Mouse (Mus musculus) liver, embryonic 11.5 days (tissue): ENCODE measurements around the gene Nmur1. TPM values are rescaled to one million over a fixed set of nuclear protein-coding genes. Genes with fewer than 3 reads are reported as not detected.
A peak's percentile ranks its signal among the peaks of the same experiment; 100 is the strongest.

Source experiments
- ATAC-seq: fragments of 200-750 bp; cut with Nextera tagmentation; replicated peaks from 2 replicates; pipeline ENCODE4 v1.8.0; 2017; ENCODE audit warnings: moderate number of reproducible peaks, mild to moderate bottlenecking, moderate TSS enrichment, moderate library complexity; ENCODE audit not compliant: low FRiP score
- DNase-seq: peaks from one replicate; pipeline ENCODE4 v3.0.0-alpha.2; 2017; ENCODE audit warnings: low spot score
- H3K27ac ChIP-seq: fragments of 300-500 bp; sonication (generic); 2 replicates; pipeline ENCODE4 v1.5.1; 2014; ENCODE audit warnings: mild to moderate bottlenecking, low read depth, low read length, control low read depth
- H3K27me3 ChIP-seq: fragments of 300-500 bp; sonication (generic); replicated peaks from 2 replicates; pipeline ENCODE4 v1.6.1; 2014; ENCODE audit warnings: low read length, mixed read lengths; ENCODE audit not compliant: control insufficient read depth, insufficient read depth
- H3K36me3 ChIP-seq: fragments of 300-500 bp; sonication (generic); 2 replicates; pipeline ENCODE4 v1.6.1; 2014; ENCODE audit warnings: mild to moderate bottlenecking, low read length, moderate library complexity, mixed read lengths; ENCODE audit not compliant: control insufficient read depth, insufficient read depth
- H3K4me1 ChIP-seq: fragments of 300-500 bp; sonication (generic); replicated peaks from 2 replicates; pipeline ENCODE4 v1.6.1; 2014; ENCODE audit warnings: low read length, mixed read lengths; ENCODE audit not compliant: control insufficient read depth, insufficient read depth
- H3K4me2 ChIP-seq: fragments of 300-500 bp; sonication (generic); 2 replicates; pipeline ENCODE4 v1.6.1; 2014; ENCODE audit warnings: mild to moderate bottlenecking, control low read depth, moderate library complexity
- H3K4me3 ChIP-seq: fragments of 300-500 bp; sonication (generic); 2 replicates; pipeline ENCODE4 v1.5.1; 2014; ENCODE audit warnings: low read depth, low read length, control low read depth
- H3K9ac ChIP-seq: fragments of 300-500 bp; sonication (generic); 2 replicates; pipeline ENCODE4 v1.6.1; 2014; ENCODE audit warnings: low read depth, low read length, control low read depth
- H3K9me3 ChIP-seq: fragments of 300-500 bp; sonication (generic); 2 replicates; pipeline ENCODE4 v1.6.1; 2016; ENCODE audit warnings: low read length, inconsistent platforms, mixed read lengths; ENCODE audit not compliant: control insufficient read depth
- WGBS: fragments of 180-500 bp; shearing (Covaris S2); extraction: QIAGEN DNeasy Blood & Tissue Kit; methylation state at CpG from one replicate; pipeline ENCODE4 v1.1.7; 2014; 5-methylcytosine and 5-hydroxymethylcytosine counted together
- polyA plus RNA-seq: library from polyadenylated mRNA; unstranded; fragments of >200 nt; fragmentation: Nextera tagmentation; extraction: Ambion mirVana; gene quantifications from 2 replicates; pipeline ENCODE4 v1.2.1, GENCODE M21; 2014

The Nmur1 gene
- polyA plus RNA-seq, 1 experiment from 2014 or later, result not detected

GRCm38 (mm10) chr1:86424336-86424735, 1.7 kb downstream of the Nmur1 start:
- Histone ChIP-seq H3K9me3 (no peaks in the 10 kb centered on the region), H3K4me3 (no peak overlapping the region), H3K27me3 (no peaks in the 10 kb centered on the region), H3K36me3 (no peaks in the 10 kb centered on the region), H3K4me2 (no peak overlapping the region), H3K27ac (no peak overlapping the region), H3K4me1 (no peaks in the 10 kb centered on the region), H3K9ac (no peak overlapping the region)
- 79% methylated on average over 1 of the region's 1 CpGs for WGBS
- ATAC-seq (no peak), DNase-seq (no peak)

GRCm38 (mm10) chr1:86423879-86424278, 2.1 kb downstream of the Nmur1 start:
- WGBS, result 73% methylated on average over 5 of the region's 5 CpGs
- Histone ChIP-seq H3K27me3 (no peaks in the 10 kb centered on the region), H3K4me1 (no peaks in the 10 kb centered on the region), H3K9me3 (no peaks in the 10 kb centered on the region), H3K4me3 (no peak overlapping the region), H3K36me3 (no peaks in the 10 kb centered on the region), H3K4me2 (no peak overlapping the region), H3K9ac (no peak overlapping the region), H3K27ac (no peak overlapping the region)
- no peak for ATAC-seq
- no peak for DNase-seq

- Histone ChIP-seq H3K36me3 (no peaks in the 10 kb centered on the region), H3K27ac (no peak overlapping the region), H3K4me3 (no peak overlapping the region), H3K9me3 (no peaks in the 10 kb centered on the region), H3K4me1 (no peaks in the 10 kb centered on the region), H3K9ac (no peak overlapping the region), H3K4me2 (no peak overlapping the region), H3K27me3 (no peaks in the 10 kb centered on the region)
- no peak for ATAC-seq
- no peak for DNase-seq
- 63% methylated on average over 10 of the region's 10 CpGs for WGBS
Measured at GRCm38 (mm10) chr1:86421007-86421406, 5.0 kb downstream of the Nmur1 start.

DNA sequence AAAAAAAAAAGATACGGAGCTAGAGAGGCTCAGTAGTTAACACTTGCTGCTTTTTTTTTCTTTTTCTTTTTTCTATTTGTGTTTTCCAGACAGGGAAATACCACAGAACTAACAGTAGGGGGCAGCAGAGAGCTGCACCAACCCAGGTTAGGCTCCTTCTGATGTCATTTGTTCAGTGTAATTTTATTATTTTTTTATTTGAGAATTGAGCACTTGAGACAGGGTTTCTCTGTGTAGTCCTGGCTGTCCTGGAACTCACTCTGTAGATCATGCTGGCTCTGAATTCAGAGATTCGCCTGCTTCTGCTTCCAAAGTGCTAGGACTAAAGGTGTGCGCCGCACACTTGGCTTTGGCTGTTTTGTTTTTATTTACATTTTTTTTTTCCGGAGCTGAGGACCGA, 9.7 kb downstream of the Nmur1 start:
- ATAC-seq, result no peak
- Histone ChIP-seq H3K36me3 (no peaks in the 10 kb centered on the region), H3K9me3 (no peaks in the 10 kb centered on the region), H3K9ac (no peak overlapping the region), H3K4me2 (no peak overlapping the region), H3K27me3 (no peaks in the 10 kb centered on the region), H3K4me3 (no peak overlapping the region), H3K27ac (no peak overlapping the region), H3K4me1 (peaks cover 3% of the 10 kb centered on the region; the same call in 1 of the 2 replicates)
- WGBS, result 49% methylated on average over 6 of the region's 6 CpGs
- DNase-seq, result no peak

GRCm38 (mm10) chr1:86415612-86416184, 10.3 kb downstream of the Nmur1 start:
- DNase-seq, result no peak
- Histone ChIP-seq H3K4me1 (peaks cover 3% of the 10 kb centered on the region; the same call in 1 of the 2 replicates), H3K4me3 (no peak overlapping the region), H3K27me3 (no peaks in the 10 kb centered on the region), H3K9me3 (no peaks in the 10 kb centered on the region), H3K4me2 (no peak overlapping the region), H3K9ac (no peak overlapping the region), H3K27ac (no peak overlapping the region), H3K36me3 (no peaks in the 10 kb centered on the region)
- WGBS, result 52% methylated on average over 7 of the region's 7 CpGs
- ATAC-seq, result peak; percentile 41; the same call in 1 of the 2 replicates

- DNase-seq (no peak), ATAC-seq (no peak)
- Histone ChIP-seq H3K4me2 (no peak overlapping the region), H3K27ac (no peak overlapping the region), H3K4me3 (no peak overlapping the region), H3K36me3 (no peaks in the 10 kb centered on the region), H3K9ac (no peak overlapping the region), H3K4me1 (peaks cover 3% of the 10 kb centered on the region; the same call in 1 of the 2 replicates), H3K27me3 (no peaks in the 10 kb centered on the region), H3K9me3 (no peaks in the 10 kb centered on the region)
- WGBS, result 36% methylated on average over 2 of the region's 2 CpGs
Measured at GRCm38 (mm10) chr1:86415144-86415543, 10.9 kb downstream of the Nmur1 start.

DNA sequence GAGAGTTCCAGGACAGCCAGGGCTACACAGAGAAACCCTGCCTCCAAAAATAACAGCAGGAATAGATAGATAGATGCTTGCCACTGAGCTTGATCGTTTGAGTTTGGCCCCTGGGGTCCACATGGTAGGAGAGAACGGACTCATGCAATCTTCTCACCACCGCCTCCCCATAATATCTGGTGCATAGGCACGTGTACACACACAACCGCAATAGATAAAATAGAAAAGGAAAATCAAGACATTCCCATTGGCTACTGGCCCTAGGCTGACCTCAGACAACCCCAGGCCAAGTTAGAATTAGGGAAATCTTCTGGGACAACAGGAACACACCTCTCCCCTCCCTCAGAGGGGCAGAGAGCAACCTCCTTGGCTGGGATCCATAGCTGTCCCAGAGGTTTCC, 11.3 kb downstream of the Nmur1 start:
- Histone ChIP-seq H3K9me3 (no peaks in the 10 kb centered on the region), H3K4me2 (no peak overlapping the region), H3K27ac (no peak overlapping the region), H3K4me3 (no peak overlapping the region), H3K36me3 (no peaks in the 10 kb centered on the region), H3K27me3 (no peaks in the 10 kb centered on the region), H3K9ac (no peak overlapping the region), H3K4me1 (peaks cover 3% of the 10 kb centered on the region; the same call in 1 of the 2 replicates)
- 70% methylated on average over 5 of the region's 5 CpGs for WGBS
- DNase-seq (no peak), ATAC-seq (no peak)

DNA sequence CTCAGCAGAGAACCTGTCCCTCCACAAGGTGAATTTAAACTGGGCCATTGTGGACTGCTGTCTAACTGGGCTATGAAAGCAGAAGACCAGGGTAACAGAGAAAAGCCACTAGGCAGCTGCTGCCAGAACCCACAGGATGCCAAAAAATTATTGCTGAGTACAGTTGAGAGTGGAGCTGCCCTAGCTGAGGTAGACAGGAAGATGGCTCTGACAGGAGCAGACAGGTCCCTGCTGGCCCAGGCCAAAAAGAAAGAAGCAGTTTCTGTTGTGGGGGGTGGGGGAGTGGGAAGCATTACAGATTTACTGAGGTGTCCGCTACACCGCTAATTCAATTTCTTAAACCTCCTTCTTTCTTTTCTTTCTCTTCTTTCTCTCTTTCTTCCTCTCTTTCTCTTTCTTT, 16.6 kb downstream of the Nmur1 start:
- Histone ChIP-seq H3K4me1 (no peaks in the 10 kb centered on the region; the same call in 1 of the 2 replicates), H3K27ac (no peak overlapping the region), H3K9me3 (no peaks in the 10 kb centered on the region), H3K4me3 (no peak overlapping the region), H3K9ac (no peak overlapping the region), H3K27me3 (no peaks in the 10 kb centered on the region), H3K4me2 (no peak overlapping the region), H3K36me3 (no peaks in the 10 kb centered on the region)
- no peak for DNase-seq
- WGBS, result 87% methylated on average over 2 of the region's 2 CpGs
- no peak for ATAC-seq

DNA sequence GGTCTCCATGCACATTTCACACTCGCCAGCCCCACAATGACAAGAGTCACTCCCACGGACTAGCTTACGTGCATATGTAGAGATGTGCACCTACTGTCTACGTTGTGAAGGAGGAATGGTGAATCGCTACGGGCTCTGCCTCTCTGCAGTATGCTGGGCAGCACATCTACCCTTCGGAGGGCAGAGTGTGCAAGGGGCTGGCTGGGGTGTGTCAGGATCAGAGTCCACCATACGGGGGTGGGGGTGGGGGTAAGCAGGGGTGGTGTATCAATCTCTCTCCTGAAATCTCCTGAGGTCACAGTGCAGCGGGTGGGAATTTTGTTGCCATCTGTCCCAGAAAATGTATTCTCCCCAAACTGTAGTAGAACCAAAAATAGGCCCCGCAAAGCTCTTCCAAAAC, 17.5 kb downstream of the Nmur1 start:
- WGBS, result 81% methylated on average over 10 of the region's 10 CpGs
- no peak overlapping the region; the same call in 1 of the 2 replicates for H3K27ac ChIP-seq
- H3K4me2 ChIP-seq, result no peak overlapping the region
- no peak for DNase-seq
- H3K9ac ChIP-seq, result no peak overlapping the region
- no peaks in the 10 kb centered on the region for H3K9me3 ChIP-seq
- no peaks in the 10 kb centered on the region for H3K27me3 ChIP-seq
- no peaks in the 10 kb centered on the region for H3K36me3 ChIP-seq
- no peaks in the 10 kb centered on the region; the same call in 1 of the 2 replicates for H3K4me1 ChIP-seq
- no peak for ATAC-seq
- no peak overlapping the region for H3K4me3 ChIP-seq
